Mouse (Mus musculus) Muller cell, postnatal 12 days (primary cell): ENCODE data around the gene Ifitm6.
A peak's percentile ranks its signal among the peaks of the same experiment; 100 is the strongest.
"Not testable (repeated sequence)": the region's sequence is repeated elsewhere in the genome, so short reads cannot be mapped to it uniquely, and the experiment has no call there.

Experiments
- DNase-seq: peaks from one replicate; pipeline ENCODE4 v3.0.0-alpha.2; 2015; ENCODE audit errors: inconsistent ontology term

Gene Ifitm6

GRCm38 (mm10) chr7:141008938-141009660, 8.6 kb downstream of the Ifitm6 start:
- peak; percentile 85 for DNase-seq

- peak; percentile 88 for DNase-seq
Measured at GRCm38 (mm10) chr7:141008312-141008761, 9.4 kb downstream of the Ifitm6 start.

- peak; percentile 15 for DNase-seq
Measured at GRCm38 (mm10) chr7:141006914-141007313, 10.8 kb downstream of the Ifitm6 start.

- no peak for DNase-seq
Measured at GRCm38 (mm10) chr7:141006446-141006845, 11.3 kb downstream of the Ifitm6 start.

GRCm38 (mm10) chr7:141003248-141004010, 14.3 kb downstream of the Ifitm6 start:
- no peak for DNase-seq

GRCm38 (mm10) chr7:141000881-141001708, 16.6 kb downstream of the Ifitm6 start:
- DNase-seq = no peak

GRCm38 (mm10) chr7:140998853-140999700, 18.6 kb downstream of the Ifitm6 start:
- no peak for DNase-seq

GRCm38 (mm10) chr7:140997817-140998216, 19.9 kb downstream of the Ifitm6 start:
- DNase-seq = no peak

GRCm38 (mm10) chr7:140991117-140991689, 26.5 kb downstream of the Ifitm6 start:
- no peak for DNase-seq

GRCm38 (mm10) chr7:140990622-140991021, 27.1 kb downstream of the Ifitm6 start:
- DNase-seq = no peak

- DNase-seq = no peak
Measured at GRCm38 (mm10) chr7:140990185-140990584, 27.5 kb downstream of the Ifitm6 start.

GRCm38 (mm10) chr7:140989022-140989421, 28.7 kb downstream of the Ifitm6 start:
- DNase-seq = no peak

GRCm38 (mm10) chr7:140987182-140988138, 30.3 kb downstream of the Ifitm6 start:
- no peak for DNase-seq

GRCm38 (mm10) chr7:140982971-140983370, 34.8 kb downstream of the Ifitm6 start:
- no peak for DNase-seq

- peak; percentile 40 for DNase-seq
Measured at GRCm38 (mm10) chr7:140981704-140982103, 36.0 kb downstream of the Ifitm6 start.

GRCm38 (mm10) chr7:140976720-140977119, 41.0 kb downstream of the Ifitm6 start:
- DNase-seq = not testable (repeated sequence)

GRCm38 (mm10) chr7:140975465-140975864, 42.3 kb downstream of the Ifitm6 start:
- DNase-seq = no peak

- no peak for DNase-seq
Measured at GRCm38 (mm10) chr7:140974940-140975339, 42.8 kb downstream of the Ifitm6 start.

GRCm38 (mm10) chr7:140973396-140974165, 44.1 kb downstream of the Ifitm6 start:
- DNase-seq = peak; percentile 94
